Mouse (Mus musculus) heart, postnatal 0 days (tissue): ENCODE measurements at regions not wholly inside any gene's neighbourhood (a gene's known extent, or its start where the extent isn't known, plus 50 kb on each side); places are given as distances from the start of the nearest gene placed in this dataset.

Source experiments
- CTCF ChIP-seq: IDR thresholded peaks from 2 replicates; pipeline ENCODE4 v1.5.1; 2016; ENCODE audit warnings: antibody characterized with exemption, control low read depth, low read depth
- EP300 ChIP-seq: IDR thresholded peaks from 2 replicates; pipeline ENCODE4 v1.6.1; 2016; ENCODE audit warnings: antibody characterized with exemption, low read depth

GRCm38 (mm10) chr5:52048790-52049189 lies 141.5 kb downstream of the Dhx15 start:
- TF ChIP-seq CTCF (no peak), EP300 (no peak)
